Mouse (Mus musculus) ovary, adult 18-20 months (tissue): ENCODE measurements around the gene Tmem200a.
"Not testable (repeated sequence)": the region's sequence is repeated elsewhere in the genome, so short reads cannot be mapped to it uniquely, and the experiment has no call there.

ENCODE experiments used
- DNase-seq: peaks from one replicate; pipeline ENCODE4 v3.0.0; 2022; ENCODE audit warnings: low spot score, mixed read lengths

Gene Tmem200a

GRCm38 (mm10) chr10:25982617-25983016 lies 96.2 kb downstream of the Tmem200a start:
- no peak for DNase-seq

- no peak for DNase-seq
Observed at GRCm38 (mm10) chr10:25962863-25963262, 116.0 kb downstream of the Tmem200a start.

GRCm38 (mm10) chr10:25961066-25961465 lies 117.8 kb downstream of the Tmem200a start:
- DNase-seq: no peak

DNA sequence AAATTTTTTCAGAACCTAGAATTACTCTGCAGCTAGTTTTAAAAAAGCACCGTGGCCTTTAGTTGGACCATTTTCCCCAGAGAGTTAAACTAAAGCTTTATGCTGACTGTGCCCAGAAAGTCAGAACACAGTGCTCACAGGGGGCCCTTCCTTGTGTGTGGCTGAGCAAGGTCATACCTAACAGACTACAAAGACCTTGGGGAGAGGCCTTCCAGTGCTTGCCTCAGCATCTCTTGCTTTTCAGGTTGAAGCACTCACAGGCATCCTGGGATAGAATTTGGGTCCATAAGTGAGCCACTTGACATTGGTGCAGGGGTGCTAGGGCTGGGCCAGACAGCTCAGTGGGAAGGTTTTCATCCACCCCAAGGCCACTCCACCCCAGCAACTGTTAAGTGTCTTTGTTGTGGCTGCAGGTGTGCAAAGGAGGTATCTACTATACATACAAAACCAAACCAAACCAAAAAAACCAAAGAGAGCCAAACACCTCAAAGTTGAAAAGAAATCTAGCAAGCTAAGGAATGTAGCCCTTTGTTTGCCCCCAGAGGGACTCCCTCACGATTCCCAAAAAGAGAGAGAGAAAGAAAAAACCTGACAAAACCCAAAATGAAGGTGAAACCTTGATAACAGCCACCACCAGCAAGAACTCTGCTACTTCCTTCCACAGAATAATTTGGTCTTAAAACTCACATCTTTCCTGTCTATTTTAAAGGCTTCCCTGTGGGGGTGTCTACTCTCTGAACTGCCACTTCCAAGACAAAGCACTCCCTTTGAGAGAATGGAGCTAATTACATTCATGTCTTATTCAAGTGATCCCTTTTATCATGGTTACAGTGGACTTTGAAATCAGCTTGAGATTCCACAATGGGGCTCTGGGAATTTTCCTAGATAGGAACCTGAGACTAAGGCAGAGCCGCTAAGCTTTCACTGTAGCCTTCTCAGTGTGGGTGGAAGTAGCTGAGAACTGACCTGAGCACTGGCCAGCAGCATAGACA lies 119.8 kb downstream of the Tmem200a start:
- no peak for DNase-seq

DNA sequence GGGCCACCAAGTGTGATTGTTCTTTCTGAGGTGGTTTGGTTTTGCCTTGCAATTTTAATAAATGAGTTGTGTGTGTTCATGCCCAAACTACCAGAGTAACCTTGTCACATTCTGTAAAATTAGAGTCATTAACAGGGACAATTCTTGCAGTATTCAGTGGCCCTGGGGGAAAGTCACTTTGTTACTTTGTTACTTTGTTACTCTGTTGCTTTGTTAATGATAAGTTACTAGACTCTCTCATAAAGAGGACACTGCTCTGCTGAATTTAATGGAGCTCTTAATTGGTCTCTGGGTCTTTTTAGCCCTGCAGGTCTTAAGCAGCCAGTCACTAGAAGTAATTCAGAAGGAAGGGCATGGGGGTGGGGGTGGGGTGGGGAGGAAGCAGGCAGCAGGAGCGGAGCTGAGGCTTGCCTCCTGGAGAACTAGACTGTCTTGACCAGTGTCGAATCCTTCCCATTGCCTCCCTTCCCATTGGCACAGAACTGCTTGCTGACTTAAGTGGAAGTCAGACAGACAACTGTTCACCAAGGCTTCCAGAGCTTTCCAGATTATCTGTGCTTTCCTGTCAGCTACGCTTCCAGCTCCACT lies 124.1 kb downstream of the Tmem200a start:
- no peak for DNase-seq

DNA sequence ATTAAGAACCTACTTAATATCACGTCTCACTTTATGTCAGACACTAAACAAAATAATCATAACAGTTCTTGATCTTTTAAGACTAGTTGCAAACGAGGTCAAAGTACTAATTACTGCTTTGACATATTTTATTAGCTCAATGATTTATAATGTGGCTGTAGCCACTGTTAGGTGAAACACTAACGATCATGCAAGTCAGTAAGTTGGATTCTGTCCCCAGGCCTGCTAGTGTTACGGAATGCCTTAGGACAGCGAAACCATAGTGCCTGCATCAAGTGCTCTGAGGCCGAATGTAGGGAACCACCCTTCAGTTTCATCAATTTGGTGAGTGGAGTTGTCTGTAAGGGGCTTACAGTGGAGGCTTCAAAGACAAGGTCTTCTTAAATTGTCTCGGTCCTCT lies 126.0 kb downstream of the Tmem200a start:
- DNase-seq: no peak

DNA sequence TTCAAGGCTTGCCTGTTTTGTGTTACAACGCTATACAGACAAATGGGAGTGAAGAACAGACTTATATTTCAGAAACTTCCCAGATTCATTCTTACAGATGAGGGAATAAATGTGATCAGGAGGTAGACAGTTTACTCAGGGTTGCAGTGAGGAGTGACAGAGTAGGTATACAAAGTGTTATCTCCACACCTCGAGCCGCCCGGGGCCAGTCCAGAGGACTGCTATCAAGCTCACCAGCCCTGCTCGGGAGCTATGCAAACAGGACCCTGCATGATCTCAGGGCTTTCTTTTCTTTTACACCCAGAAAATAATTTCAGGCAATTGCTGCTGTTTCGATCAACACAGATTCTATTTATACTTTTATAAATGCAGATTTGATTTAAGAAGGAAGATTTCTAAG lies 126.7 kb downstream of the Tmem200a start:
- DNase-seq: no peak

GRCm38 (mm10) chr10:25945866-25946265 lies 133.0 kb downstream of the Tmem200a start:
- no peak for DNase-seq

DNA sequence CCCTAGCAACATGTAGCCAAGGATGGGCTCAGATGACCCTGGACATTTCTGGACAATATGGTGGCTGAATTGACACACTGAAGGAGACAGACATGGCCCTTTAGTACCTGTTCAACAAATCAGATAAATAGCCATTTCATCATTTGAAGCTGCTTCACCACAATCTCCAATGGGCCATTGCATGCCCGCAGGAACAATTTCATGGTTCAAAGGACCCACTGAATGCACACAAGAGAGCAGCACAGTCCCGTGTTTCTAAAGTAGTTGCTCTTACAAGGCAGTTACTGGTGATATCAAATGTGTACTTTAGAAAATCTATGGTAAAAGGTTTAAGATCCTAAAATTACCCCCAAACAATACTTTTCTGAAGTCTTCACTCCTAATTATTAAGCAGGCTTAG lies 134.2 kb downstream of the Tmem200a start:
- no peak for DNase-seq

DNA sequence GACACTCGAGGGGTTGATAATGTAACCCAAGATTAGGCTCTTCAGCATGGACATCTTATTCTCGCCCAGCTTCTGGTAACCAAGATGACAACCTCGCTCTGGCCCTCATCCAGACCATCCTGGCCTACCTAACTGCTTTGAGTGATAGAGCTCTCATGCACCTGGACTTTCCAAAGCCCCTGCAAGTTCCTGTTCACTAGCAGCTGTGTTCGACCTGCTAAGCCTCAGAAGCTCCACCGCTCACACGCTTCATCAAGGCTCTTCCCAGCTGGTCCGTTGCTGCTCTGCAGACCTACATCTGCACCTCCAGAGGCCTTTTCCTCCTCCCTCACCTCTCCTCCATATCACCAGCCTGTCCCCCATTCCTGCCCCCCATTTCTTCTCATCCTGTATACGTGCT lies 147.1 kb downstream of the Tmem200a start:
- no peak for DNase-seq

- DNase-seq: no peak
Observed at GRCm38 (mm10) chr10:25929401-25930150, 149.3 kb downstream of the Tmem200a start.

DNA sequence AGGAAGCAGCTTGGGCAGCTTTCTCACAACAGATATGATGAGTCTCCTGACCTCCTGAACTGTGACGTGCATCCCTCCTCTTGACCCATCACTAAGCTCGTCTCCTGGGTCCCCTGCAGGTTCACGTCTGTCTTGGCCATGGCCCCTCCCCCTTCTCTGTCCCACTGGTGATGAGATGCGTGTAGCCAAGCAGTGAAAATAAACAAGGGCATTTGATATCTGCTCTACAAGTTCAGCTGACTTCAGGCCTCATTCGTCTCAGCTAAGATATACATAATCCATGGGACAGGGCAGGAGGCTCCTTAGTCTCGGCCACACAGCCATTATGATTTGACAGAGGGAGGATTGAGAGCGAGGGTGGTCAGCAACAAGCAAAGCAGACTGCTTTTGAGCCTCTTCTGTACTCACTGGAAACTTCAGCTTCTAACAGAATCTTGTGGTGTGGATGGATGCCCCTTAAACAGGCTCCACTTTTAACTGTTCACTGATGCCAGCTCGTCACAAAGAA lies 149.9 kb downstream of the Tmem200a start:
- no peak for DNase-seq

- DNase-seq: no peak
Observed at GRCm38 (mm10) chr10:25928448-25928786, 150.4 kb downstream of the Tmem200a start.

DNA sequence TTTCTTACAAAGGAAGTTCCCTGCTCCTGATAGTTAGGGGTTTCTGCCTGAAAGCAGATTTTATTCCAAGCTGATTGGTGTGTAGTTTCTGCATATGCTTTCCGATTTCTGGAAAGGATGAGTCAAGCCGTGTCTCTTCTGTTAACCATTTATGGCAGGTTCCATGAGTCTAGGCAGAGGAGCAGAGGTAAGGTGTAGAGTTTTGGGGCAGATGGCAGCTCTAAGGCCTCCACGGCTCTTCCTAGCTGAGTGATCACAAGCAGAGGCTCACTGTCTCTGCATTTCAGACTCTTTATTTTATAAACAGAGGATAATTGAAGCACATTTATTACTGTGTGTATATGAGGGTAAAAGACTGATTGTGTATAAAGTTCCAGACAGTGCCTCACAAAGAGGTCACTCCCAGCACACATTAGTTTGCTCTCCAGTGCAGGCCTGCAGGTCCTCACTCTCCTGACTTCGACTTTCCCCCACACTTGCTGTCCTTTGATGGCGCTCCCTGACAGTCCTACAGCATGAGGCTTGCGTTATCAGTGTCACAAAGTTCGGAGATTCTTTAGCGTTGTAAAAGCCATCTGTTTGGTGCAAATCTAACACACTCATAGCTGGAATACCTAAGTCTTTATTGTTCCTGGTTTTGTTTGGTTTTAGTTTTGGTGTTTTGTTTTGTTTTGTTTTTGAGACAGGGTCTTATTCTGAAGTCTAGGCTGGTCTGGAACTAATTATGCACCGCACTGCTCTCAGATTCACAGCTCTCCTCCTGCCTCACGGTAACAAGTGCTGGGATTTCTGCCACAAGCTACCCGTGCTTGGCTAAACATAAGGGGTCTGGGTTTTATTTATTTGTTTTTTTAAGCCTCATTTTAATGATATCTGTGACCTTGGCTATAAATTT lies 151.1 kb downstream of the Tmem200a start:
- DNase-seq: no peak

DNA sequence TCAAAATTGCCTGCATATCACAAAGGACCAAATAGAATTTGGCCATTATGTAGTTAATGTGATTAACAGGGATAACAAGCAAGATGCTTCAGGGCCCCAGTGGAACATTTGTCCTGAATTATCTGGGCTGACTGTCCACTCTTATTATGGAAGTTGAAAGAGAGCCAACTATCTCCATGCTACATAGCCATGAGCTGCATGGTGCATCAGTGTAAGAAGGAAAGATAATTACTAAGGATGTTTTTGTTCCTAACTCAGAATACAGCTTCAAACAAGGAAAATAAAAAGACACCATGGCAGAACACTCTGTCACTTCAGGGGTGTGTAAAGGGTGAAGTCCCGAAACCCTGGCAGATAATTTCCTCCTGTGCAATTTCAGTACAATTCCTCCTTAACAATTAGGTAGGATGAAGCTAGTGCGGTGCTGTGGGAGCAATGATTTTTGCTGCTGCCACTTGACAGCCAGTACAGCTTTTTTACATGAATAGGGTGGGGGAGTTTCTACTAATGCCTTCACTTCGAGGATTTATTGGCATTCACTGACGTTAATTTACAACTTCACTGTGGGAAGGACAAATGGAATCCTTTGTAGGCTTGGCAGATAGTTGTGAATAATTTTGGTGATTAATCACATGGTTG lies 158.1 kb downstream of the Tmem200a start:
- DNase-seq: no peak

DNA sequence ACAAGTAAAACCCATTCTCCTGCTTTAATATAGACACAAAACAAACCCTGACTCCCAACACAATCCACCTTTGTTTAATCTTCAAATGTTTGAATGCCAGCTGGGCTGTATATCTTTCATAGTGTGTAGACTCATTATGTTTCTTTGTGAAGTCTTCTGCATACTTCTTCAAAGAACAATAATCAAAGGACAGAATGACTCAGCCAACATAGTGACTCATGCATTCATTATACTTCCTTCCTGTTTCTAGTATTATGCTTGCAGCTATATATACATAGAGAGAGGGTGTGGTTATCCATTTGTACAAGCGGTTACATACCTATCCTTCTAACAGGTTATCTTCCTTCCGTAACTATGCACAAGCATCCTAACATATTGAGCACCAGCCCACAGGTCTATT lies 160.7 kb downstream of the Tmem200a start:
- no peak for DNase-seq

- no peak for DNase-seq
Observed at GRCm38 (mm10) chr10:25910270-25910669, 168.6 kb downstream of the Tmem200a start.

- DNase-seq: no peak
Observed at GRCm38 (mm10) chr10:25908027-25909012, 170.5 kb downstream of the Tmem200a start.

- not testable (repeated sequence) for DNase-seq
Observed at GRCm38 (mm10) chr10:25894126-25894525, 184.7 kb downstream of the Tmem200a start.

DNA sequence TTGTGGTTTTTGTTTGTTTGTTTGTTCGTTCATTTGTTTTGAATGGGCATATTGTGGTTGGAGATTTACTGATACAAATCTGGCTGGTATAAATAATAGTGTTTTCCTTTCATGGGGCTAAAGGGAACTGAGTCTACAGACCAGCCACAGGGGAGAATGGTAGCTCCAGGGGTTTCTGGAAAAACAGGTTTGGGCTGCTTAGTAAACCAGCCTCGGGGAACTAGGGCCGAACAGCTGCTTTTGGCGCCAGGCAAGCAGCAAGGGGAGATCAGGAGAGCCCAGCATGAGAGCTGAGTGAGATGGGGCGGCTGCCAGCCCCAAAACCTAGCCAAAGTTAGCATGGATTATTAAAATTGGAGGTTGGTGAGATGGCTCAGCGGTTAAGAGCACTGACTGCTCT lies 191.6 kb downstream of the Tmem200a start:
- DNase-seq: no peak
